Mouse (Mus musculus) layer of hippocampus, adult 9-11 months (tissue): ENCODE data around the gene Thrb.

ENCODE experiments used
- DNase-seq: peaks from one replicate; pipeline ENCODE4 v3.0.0; 2022

Thrb gene

GRCm38 (mm10) chr14:17719494-17719893 lies 59.4 kb downstream of the Thrb start:
- DNase-seq: no peak

- peak; percentile 82 for DNase-seq
Observed at GRCm38 (mm10) chr14:17722824-17723445, 62.9 kb downstream of the Thrb start.

GRCm38 (mm10) chr14:17724577-17724976 lies 64.5 kb downstream of the Thrb start:
- DNase-seq: no peak

GRCm38 (mm10) chr14:17726906-17727305 lies 66.8 kb downstream of the Thrb start:
- DNase-seq: no peak

- no peak for DNase-seq
Observed at GRCm38 (mm10) chr14:17727878-17728277, 67.8 kb downstream of the Thrb start.

- no peak for DNase-seq
Observed at GRCm38 (mm10) chr14:17728889-17729288, 68.8 kb downstream of the Thrb start.

GRCm38 (mm10) chr14:17731020-17731419 lies 71.0 kb downstream of the Thrb start:
- DNase-seq: no peak

- DNase-seq: no peak
Observed at GRCm38 (mm10) chr14:17733077-17733778, 73.2 kb downstream of the Thrb start.

- no peak for DNase-seq
Observed at GRCm38 (mm10) chr14:17733779-17734137, 73.7 kb downstream of the Thrb start.

- peak; percentile 21 for DNase-seq
Observed at GRCm38 (mm10) chr14:17735440-17735839, 75.4 kb downstream of the Thrb start.

GRCm38 (mm10) chr14:17740903-17741302 lies 80.8 kb downstream of the Thrb start:
- DNase-seq: no peak

GRCm38 (mm10) chr14:17742264-17742663 lies 82.2 kb downstream of the Thrb start:
- no peak for DNase-seq

- no peak for DNase-seq
Observed at GRCm38 (mm10) chr14:17742902-17743712, 83.0 kb downstream of the Thrb start.

- no peak for DNase-seq
Observed at GRCm38 (mm10) chr14:17743713-17744158, 83.7 kb downstream of the Thrb start.

- DNase-seq: no peak
Observed at GRCm38 (mm10) chr14:17747922-17748321, 87.9 kb downstream of the Thrb start.

GRCm38 (mm10) chr14:17748945-17749344 lies 88.9 kb downstream of the Thrb start:
- DNase-seq: no peak

GRCm38 (mm10) chr14:17751911-17752310 lies 91.8 kb downstream of the Thrb start:
- DNase-seq: no peak

GRCm38 (mm10) chr14:17753429-17753828 lies 93.4 kb downstream of the Thrb start:
- no peak for DNase-seq

- no peak for DNase-seq
Observed at GRCm38 (mm10) chr14:17756732-17757131, 96.7 kb downstream of the Thrb start.

- no peak for DNase-seq
Observed at GRCm38 (mm10) chr14:17767987-17768386, 107.9 kb downstream of the Thrb start.

GRCm38 (mm10) chr14:17774404-17774803 lies 114.3 kb downstream of the Thrb start:
- DNase-seq: no peak

- DNase-seq: no peak
Observed at GRCm38 (mm10) chr14:17781921-17782320, 121.9 kb downstream of the Thrb start.

- no peak for DNase-seq
Observed at GRCm38 (mm10) chr14:17784207-17784806, 124.2 kb downstream of the Thrb start.
